Mouse (Mus musculus) B cell, adult (primary cell): ENCODE results near the gene Ntm. TPM values are rescaled to one million over a fixed set of nuclear protein-coding genes. Genes with fewer than 3 reads are reported as not detected.

Experiments
- total RNA-seq: library from RNA; stranded (reverse); gene quantifications from 4 replicates; pipeline ENCODE4 v1.2.4, GENCODE M21; 2023; ENCODE audit not compliant: inconsistent age

Gene Ntm
- not detected in 4 replicates for total RNA-seq

DNA sequence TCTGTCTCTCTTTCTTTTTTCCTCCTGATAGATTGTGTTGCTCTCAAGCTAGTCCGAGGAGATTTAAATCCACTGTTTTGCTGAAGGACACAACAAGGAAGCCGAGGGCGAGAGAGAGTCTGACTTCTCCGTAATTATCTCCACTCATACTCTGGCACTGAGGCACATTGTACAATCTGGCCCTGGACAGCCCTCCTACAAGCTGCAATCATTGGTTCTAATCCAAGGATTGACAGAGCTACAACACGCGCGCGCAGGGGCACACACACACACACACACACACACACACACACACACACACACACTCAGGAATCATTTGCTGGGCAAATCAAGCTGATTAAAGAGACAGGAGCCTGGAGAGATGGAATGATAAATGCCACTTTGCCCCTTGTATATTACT is at the start of gene Ntm:
Gene Ntm (minus strand): TSS at position 164 of the 400 bp plus-strand sequence.

